Mouse (Mus musculus) testis, adult 2 months (tissue): ENCODE measurements at regions not wholly inside any gene's neighbourhood (a gene's known extent, or its start where the extent isn't known, plus 50 kb on each side); places are given as distances from the start of the nearest gene placed in this dataset.

Experiments
- H3K27ac ChIP-seq: fragments of 200-500 bp; 2 replicates; pipeline ENCODE4 v1.5.1; 2012; ENCODE audit warnings: low read depth, low read length; ENCODE audit not compliant: control insufficient read depth, insufficient read depth
- H3K27me3 ChIP-seq: fragments of 200-500 bp; 2 replicates; pipeline ENCODE4 v1.6.1; 2012; ENCODE audit warnings: mild to moderate bottlenecking, low read length, moderate library complexity; ENCODE audit not compliant: control insufficient read depth, insufficient read depth
- H3K36me3 ChIP-seq: fragments of 200-500 bp; 2 replicates; pipeline ENCODE4 v1.6.1; 2012; ENCODE audit warnings: mild to moderate bottlenecking, low read length; ENCODE audit not compliant: control insufficient read depth, insufficient read depth
- H3K4me1 ChIP-seq: fragments of 200-500 bp; 2 replicates; pipeline ENCODE4 v1.6.1; 2012; ENCODE audit warnings: low read length; ENCODE audit not compliant: control insufficient read depth, insufficient read depth
- H3K4me3 ChIP-seq: fragments of 200-500 bp; 2 replicates; pipeline ENCODE4 v1.5.1; 2012; ENCODE audit warnings: low read depth, mild to moderate bottlenecking, low read length, moderate library complexity, mixed read lengths; ENCODE audit not compliant: control insufficient read depth
- CTCF ChIP-seq: fragments of 200-500 bp; IDR thresholded peaks from 2 replicates; pipeline ENCODE4 v1.5.1; 2012; ENCODE audit warnings: low read depth, mild to moderate bottlenecking, inconsistent platforms, low read length, moderate library complexity; ENCODE audit not compliant: control insufficient read depth, insufficient read depth, insufficient replicate concordance
- POLR2A ChIP-seq: fragments of 200-500 bp; IDR thresholded peaks from 2 replicates; pipeline ENCODE4 v1.6.1; 2012; ENCODE audit warnings: low read depth, mild to moderate bottlenecking, inconsistent platforms, low read length, moderate library complexity; ENCODE audit not compliant: control insufficient read depth

DNA sequence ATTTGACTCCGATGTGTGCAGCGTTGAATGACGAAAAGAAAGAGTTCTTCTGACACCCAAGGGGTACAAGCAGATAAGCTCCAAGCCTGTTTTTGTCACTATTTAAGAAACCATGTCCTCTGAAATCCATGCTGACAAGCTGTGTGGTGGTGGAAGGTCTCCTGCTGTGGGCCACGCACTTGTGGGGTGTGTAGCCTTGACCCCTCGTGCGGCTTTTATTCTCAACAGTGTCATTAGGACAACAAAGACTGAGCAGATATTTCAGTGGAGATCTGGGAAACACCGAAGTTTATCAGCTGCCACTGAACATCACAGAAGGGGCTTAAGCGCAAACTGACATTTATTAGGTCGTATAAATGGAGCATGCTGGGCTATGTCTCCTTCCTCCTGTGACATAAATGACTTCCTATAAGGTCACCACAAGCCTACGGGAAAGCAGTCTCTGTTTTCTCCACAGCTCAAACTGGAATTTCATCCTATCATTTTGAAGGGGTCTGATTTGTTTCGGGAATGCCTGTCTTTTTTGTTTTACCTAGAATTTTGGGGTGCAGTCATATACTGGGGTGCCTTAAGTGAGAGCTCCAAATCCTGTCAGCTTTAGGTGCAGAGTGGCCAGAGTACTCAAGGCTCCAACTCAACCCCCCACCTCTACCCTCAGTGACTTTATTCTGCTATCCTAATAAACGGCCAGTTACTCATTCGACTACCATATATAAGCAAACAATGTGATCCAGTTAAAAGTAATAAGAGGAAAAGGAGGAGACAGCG, 262.9 kb upstream of the Gm5148 start:
- Histone ChIP-seq H3K27ac (no peak overlapping the region), H3K4me1 (peaks cover 4% of the 10 kb centered on the region; the same call in 1 of the 2 replicates), H3K4me3 (no peak overlapping the region), H3K36me3 (no peaks in the 10 kb centered on the region), H3K27me3 (no peaks in the 10 kb centered on the region; the same call in 1 of the 2 replicates)
- TF ChIP-seq CTCF (no peak), POLR2A (no peak)

DNA sequence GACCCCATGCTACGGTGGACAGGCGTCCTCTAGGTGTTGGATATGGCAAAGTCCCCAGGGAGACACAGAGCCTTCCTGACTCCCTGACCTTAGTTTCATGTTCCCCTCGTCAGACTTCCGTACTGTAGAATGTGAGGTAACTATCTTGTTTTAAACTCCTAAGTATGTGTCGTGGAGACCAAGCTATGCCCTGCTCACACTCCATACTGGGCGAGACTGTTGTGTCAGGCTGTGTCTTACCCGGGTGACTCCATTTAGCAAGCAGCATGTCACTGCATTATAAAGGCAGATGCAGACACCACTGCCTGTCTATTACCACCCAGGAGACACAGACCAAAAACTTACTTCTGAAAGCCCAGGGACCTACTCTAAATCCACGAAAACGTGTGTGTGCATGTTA, 260.4 kb upstream of the Gm5148 start:
- H3K27me3 ChIP-seq, result no peaks in the 10 kb centered on the region; the same call in 1 of the 2 replicates
- H3K4me3 ChIP-seq, result no peak overlapping the region

DNA sequence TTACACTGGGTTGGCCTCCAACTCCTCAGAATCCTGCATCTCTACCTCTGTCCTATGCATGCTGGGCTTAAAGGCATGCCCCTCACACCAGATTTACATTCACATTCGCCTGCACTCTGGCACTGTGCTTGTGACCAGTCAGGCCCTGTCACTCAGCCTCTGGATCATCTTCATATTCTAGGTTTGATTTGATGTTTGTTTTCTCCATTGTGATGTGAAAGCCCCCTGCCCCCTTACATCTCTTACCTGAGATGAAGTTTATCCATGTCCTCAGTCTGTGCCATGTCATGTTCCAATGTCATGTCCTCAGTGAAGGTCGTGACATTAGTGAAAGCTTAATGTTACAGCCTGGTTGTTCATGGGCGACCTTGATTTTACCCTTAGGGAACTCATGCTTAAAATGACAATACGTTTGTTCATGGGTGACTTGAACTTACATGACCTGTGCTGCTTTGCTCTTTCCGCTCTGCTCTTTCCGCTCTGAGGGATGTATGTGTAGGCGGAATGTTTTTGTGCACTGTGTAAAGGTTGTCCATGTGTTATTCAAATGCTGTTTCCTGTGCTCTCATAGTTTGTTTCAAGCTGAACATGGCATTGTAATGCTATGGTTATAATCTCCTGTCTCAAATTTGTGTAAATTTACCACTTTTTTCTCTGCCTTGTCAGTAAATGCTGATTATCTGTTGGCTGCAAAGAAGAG, 257.3 kb upstream of the Gm5148 start:
- TF ChIP-seq POLR2A (no peak), CTCF (no peak)
- Histone ChIP-seq H3K27ac (no peak overlapping the region), H3K4me1 (no peaks in the 10 kb centered on the region), H3K4me3 (no peak overlapping the region), H3K36me3 (no peaks in the 10 kb centered on the region), H3K27me3 (no peaks in the 10 kb centered on the region)

More for the DNA sequence above, 260.4 kb upstream of the Gm5148 start:
- TF ChIP-seq CTCF (no peak), POLR2A (no peak)
- Histone ChIP-seq H3K27ac (no peak overlapping the region), H3K36me3 (no peaks in the 10 kb centered on the region), H3K4me1 (peaks cover 4% of the 10 kb centered on the region; the same call in 1 of the 2 replicates)

DNA sequence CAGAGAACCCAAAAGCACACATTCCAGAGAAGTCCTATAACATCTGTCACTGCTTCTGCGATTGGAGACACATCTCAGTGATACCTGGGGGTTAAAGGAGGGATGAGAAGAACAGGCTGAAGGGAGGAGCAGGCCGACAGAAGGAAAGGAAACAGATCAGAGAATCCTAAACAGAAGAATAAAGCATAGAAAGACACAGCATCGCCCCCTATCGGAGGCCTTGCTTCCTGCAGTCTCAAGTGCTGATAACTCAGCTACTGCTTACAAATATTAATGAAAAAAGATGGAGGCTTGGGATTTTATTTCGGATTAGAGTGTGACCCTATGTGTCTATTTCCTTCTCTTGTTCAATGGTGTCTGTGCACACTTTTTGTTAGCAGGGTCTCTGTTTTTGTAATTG, 255.6 kb upstream of the Gm5148 start:
- TF ChIP-seq POLR2A, result no peak
- no peak for TF ChIP-seq CTCF

DNA sequence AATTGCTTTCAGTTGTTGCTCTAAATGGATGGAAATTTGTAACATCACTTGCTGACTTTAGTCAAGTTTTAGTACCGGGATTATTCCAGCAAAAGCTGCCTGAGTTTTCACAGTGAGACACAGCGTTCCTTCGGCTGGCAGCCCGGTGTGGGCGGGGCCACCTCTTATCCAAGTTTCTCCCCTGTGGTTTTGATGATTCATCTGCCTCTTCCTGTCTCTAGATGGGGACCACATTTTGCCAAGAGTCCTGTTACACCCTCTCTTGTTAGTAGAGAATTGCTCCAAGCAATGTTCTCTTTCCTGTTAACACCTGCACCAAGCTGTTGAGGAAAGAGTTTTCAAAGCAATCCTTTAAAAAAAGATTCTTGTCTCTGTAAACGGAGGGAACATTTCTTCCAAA, 254.2 kb upstream of the Gm5148 start:
- no peak overlapping the region for H3K27ac ChIP-seq
- TF ChIP-seq CTCF (no peak), POLR2A (no peak)
- H3K4me3 ChIP-seq, result no peak overlapping the region
- no peaks in the 10 kb centered on the region for H3K4me1 ChIP-seq
- H3K27me3 ChIP-seq, result no peaks in the 10 kb centered on the region
- H3K36me3 ChIP-seq, result no peaks in the 10 kb centered on the region

More for the DNA sequence above, 255.6 kb upstream of the Gm5148 start:
- no peak overlapping the region for H3K4me3 ChIP-seq
- H3K27ac ChIP-seq, result no peak overlapping the region
- H3K27me3 ChIP-seq, result no peaks in the 10 kb centered on the region
- no peaks in the 10 kb centered on the region for H3K4me1 ChIP-seq
- no peaks in the 10 kb centered on the region for H3K36me3 ChIP-seq

DNA sequence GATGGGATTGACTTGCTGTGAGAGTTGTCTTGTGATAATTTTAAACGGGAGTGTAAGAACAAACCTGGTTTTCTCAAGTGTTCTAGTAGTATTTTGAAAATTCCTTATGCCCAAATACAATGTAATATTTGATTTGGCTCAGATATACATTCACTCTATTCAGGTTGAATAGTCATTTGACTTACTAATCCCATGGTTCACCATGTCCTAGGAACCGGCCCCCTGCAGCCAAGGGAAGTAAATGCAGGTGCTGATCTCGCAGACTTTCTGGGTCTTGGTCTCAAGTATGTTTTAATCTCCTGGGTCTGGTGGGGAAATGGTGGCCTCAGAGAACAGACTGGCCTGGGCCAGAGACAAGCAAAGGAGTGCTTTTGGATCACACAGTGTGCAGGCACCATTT, 253.2 kb upstream of the Gm5148 start:
- no peak overlapping the region for H3K4me3 ChIP-seq
- H3K27me3 ChIP-seq, result no peaks in the 10 kb centered on the region
- no peak for TF ChIP-seq POLR2A
- TF ChIP-seq CTCF, result no peak
- no peak overlapping the region for H3K27ac ChIP-seq
- H3K36me3 ChIP-seq, result no peaks in the 10 kb centered on the region
- no peaks in the 10 kb centered on the region for H3K4me1 ChIP-seq

DNA sequence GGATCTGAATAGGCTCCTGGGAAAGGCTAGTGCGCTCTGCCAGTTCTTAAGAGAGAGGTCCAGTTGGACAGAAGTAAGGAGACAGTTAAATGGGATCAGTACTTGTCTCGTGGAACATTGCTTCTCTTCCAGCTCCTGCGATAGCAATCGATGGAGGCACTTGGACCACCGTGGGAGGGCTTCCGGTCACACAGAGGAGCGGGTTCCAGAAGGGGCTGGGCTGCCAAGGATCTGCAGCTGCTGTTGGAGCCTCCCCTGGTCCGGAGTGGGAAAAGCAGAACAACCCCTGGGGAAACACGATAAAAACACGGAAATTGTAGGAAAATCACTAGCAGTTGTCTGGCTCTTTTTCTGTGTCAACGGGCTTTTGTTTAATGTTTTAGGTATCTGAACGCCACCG, 252.3 kb upstream of the Gm5148 start:
- H3K4me3 ChIP-seq, result no peak overlapping the region
- H3K27me3 ChIP-seq, result no peaks in the 10 kb centered on the region
- no peaks in the 10 kb centered on the region for H3K36me3 ChIP-seq
- H3K4me1 ChIP-seq, result no peaks in the 10 kb centered on the region
- H3K27ac ChIP-seq, result no peak overlapping the region
- no peak for TF ChIP-seq POLR2A
- TF ChIP-seq CTCF, result no peak
